Mouse (Mus musculus) myocyte (in vitro differentiated cells): Measurements from ENCODE around the gene Il4i1. TPM values are rescaled to one million over a fixed set of nuclear protein-coding genes. Genes with fewer than 3 reads are reported as not detected.

Experiments
- H3K27me3 ChIP-seq: one replicate; pipeline ENCODE4 v1.6.1; 2011; ENCODE audit not compliant: control insufficient read depth, insufficient read depth, insufficient read length
- H3K36me3 ChIP-seq: one replicate; pipeline ENCODE4 v1.6.1; 2011; ENCODE audit not compliant: control insufficient read depth, insufficient read depth
- H3K4me2 ChIP-seq: one replicate; pipeline ENCODE4 v1.6.1; 2011; ENCODE audit warnings: low read depth, control low read depth
- H3K4me3 ChIP-seq: one replicate; pipeline ENCODE4 v1.5.1; 2011; ENCODE audit warnings: mild to moderate bottlenecking, control low read depth, moderate library complexity
- H3K79me2 ChIP-seq: one replicate; pipeline ENCODE4 v1.6.1; 2011; ENCODE audit not compliant: control insufficient read depth, insufficient read depth
- H3ac ChIP-seq: one replicate; pipeline ENCODE4 v1.6.1; 2011; ENCODE audit not compliant: control insufficient read depth, insufficient read length
- CEBPB ChIP-seq: IDR thresholded peaks from 2 replicates; pipeline ENCODE4 v1.6.1; 2011; ENCODE audit warnings: mild to moderate bottlenecking, moderate library complexity; ENCODE audit not compliant: poor library complexity, insufficient read depth, severe bottlenecking
- E2F4 ChIP-seq: IDR thresholded peaks from one replicate; pipeline ENCODE4 v1.6.1; 2011; ENCODE audit warnings: mild to moderate bottlenecking, control low read depth, moderate library complexity; ENCODE audit not compliant: insufficient read depth
- MAX ChIP-seq: IDR thresholded peaks from one replicate; pipeline ENCODE4 v1.6.1; 2011; ENCODE audit warnings: low read depth, mild to moderate bottlenecking, control low read depth
- MYOD1 ChIP-seq, 3 experiments: IDR thresholded peaks; one replicate each; pipeline ENCODE4 v1.6.1; 2011; ENCODE audit warnings: control low read depth in 2 of 3, low read depth in 2 of 3, mild to moderate bottlenecking in 2 of 3, moderate library complexity in 1 of 3; ENCODE audit not compliant: insufficient read length in 2 of 3, control insufficient read depth in 1 of 3
- MYOG ChIP-seq, 3 experiments: IDR thresholded peaks; one replicate each; pipeline ENCODE4 v1.6.1; 2011; ENCODE audit warnings: control low read depth in 2 of 3, low read depth in 2 of 3, mild to moderate bottlenecking in 2 of 3; ENCODE audit not compliant: insufficient read length in 2 of 3, control insufficient read depth in 1 of 3, insufficient read depth in 1 of 3
- POLR2A ChIP-seq: IDR thresholded peaks from one replicate; pipeline ENCODE4 v1.6.1; 2011; ENCODE audit warnings: low read depth, mild to moderate bottlenecking, control low read depth, moderate library complexity; ENCODE audit not compliant: insufficient read length
- POLR2AphosphoS2 ChIP-seq: IDR thresholded peaks from one replicate; pipeline ENCODE4 v1.6.1; 2011; ENCODE audit warnings: low read depth, control low read depth; ENCODE audit not compliant: insufficient read length
- REST ChIP-seq: IDR thresholded peaks from one replicate; pipeline ENCODE4 v1.6.1; 2011; ENCODE audit warnings: mild to moderate bottlenecking, control low read depth, moderate library complexity; ENCODE audit not compliant: insufficient read depth, insufficient read length
- SRF ChIP-seq: IDR thresholded peaks from one replicate; pipeline ENCODE4 v1.6.1; 2011; ENCODE audit warnings: low read depth; ENCODE audit not compliant: control insufficient read depth, insufficient read length
- TCF12 ChIP-seq: IDR thresholded peaks from one replicate; pipeline ENCODE4 v1.6.1; 2011; ENCODE audit warnings: mild to moderate bottlenecking, control low read depth; ENCODE audit not compliant: poor library complexity, insufficient read depth, severe bottlenecking
- TCF3 ChIP-seq: IDR thresholded peaks from one replicate; pipeline ENCODE4 v1.6.1; 2011; ENCODE audit warnings: low read depth, control low read depth; ENCODE audit not compliant: insufficient read length
- USF1 ChIP-seq: IDR thresholded peaks from one replicate; pipeline ENCODE4 v1.6.1; 2011; ENCODE audit warnings: low read depth, mild to moderate bottlenecking, control low read depth, moderate library complexity
- polyA plus RNA-seq: library from polyadenylated mRNA; unstranded; fragments of >200 nt; fragmentation: generic; extraction: Trizol; gene quantifications from one replicate; pipeline ENCODE4 v1.2.1, GENCODE M21; 2012; ENCODE audit warnings: missing spikeins

Gene Il4i1
- polyA plus RNA-seq, 1 experiment: 1.9 TPM

- Histone ChIP-seq H3ac (no peak overlapping the region), H3K27me3 (no peaks in the 10 kb centered on the region), H3K36me3 (no peaks in the 10 kb centered on the region), H3K79me2 (peaks cover 27% of the 10 kb centered on the region), H3K4me2 (peak overlapping the region; percentile 77), H3K4me3 (peak overlapping the region; percentile 30)
- TF ChIP-seq SRF (no peak), POLR2A (no peak), E2F4 (no peak), TCF3 (no peak), MYOD1 (IDR thresholded peaks at IDR 0.05; ENCODE audit: control insufficient read depth in 1 of 3, insufficient read length in 2 of 3, low read depth in 2 of 3) (no peak), USF1 (no peak), CEBPB (no peak), REST (no peak), TCF12 (no peak), MAX (no peak), POLR2AphosphoS2 (no peak), MYOG (IDR thresholded peaks at IDR 0.05; ENCODE audit: control insufficient read depth in 1 of 3, insufficient read depth in 1 of 3, insufficient read length in 2 of 3, low read depth in 2 of 3) (no peak)
These were observed 38.8 kb downstream of the Il4i1 start for GRCm38 (mm10) chr7:44855036-44855435.

GRCm38 (mm10) chr7:44856265-44856916 lies 40.2 kb downstream of the Il4i1 start:
- no peak overlapping the region for H3ac ChIP-seq
- peaks cover 15% of the 10 kb centered on the region for H3K79me2 ChIP-seq
- TF ChIP-seq POLR2AphosphoS2: peak; percentile 21
- TF ChIP-seq SRF: no peak
- 0 out of 2 replicates have a peak, but pooled peaks have one; percentile 2 for TF ChIP-seq CEBPB
- H3K4me3 ChIP-seq: peak overlapping the region; percentile 64
- H3K4me2 ChIP-seq: peak overlapping the region; percentile 84
- H3K27me3 ChIP-seq: no peaks in the 10 kb centered on the region
- peaks cover 1% of the 10 kb centered on the region for H3K36me3 ChIP-seq

- H3K36me3 ChIP-seq: peaks cover 5% of the 10 kb centered on the region
- H3K27me3 ChIP-seq: no peaks in the 10 kb centered on the region
- peaks cover 8% of the 10 kb centered on the region for H3K79me2 ChIP-seq
- H3K4me3 ChIP-seq: peak within 1 kb of the TSS; percentile 64
- TF ChIP-seq POLR2A (peak; percentile 65), CEBPB (peak; percentile 44; the same call in 1 of the 2 replicates), POLR2AphosphoS2 (peak; percentile 74), TCF12 (no peak)
- H3ac ChIP-seq: peak within 1 kb of the TSS; percentile 53
- peak within 1 kb of the TSS; percentile 84 for H3K4me2 ChIP-seq
These were observed 40.9 kb downstream of the Il4i1 start, which contains the start of gene Pnkp for GRCm38 (mm10) chr7:44857042-44857552. TSS of gene Pnkp (plus strand) at chr7:44857139.

DNA sequence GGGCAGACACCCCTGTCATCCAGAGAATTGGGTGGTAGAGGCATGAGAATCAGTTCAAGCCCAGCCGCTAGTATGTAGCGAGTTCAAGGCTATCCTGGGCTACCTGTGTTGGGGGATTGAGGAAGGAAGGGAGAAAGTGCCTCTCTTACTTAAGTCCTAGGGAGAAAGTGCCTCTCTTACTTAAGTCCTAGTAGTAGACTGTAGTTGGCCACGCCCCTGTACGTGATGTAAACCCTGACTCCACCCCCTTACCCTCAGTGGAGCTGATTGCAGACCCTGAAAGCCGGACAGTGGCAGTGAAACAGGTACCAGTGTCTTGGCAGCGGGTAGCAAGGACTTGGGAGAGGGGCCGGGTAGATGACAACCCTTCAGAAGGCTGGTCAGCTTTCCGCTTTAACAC lies 41.7 kb downstream of the Il4i1 start:
- no peaks in the 10 kb centered on the region for H3K27me3 ChIP-seq
- TF ChIP-seq E2F4: no peak
- no peak for TF ChIP-seq TCF3
- peak; percentile 28 for TF ChIP-seq POLR2A

GRCm38 (mm10) chr7:44859896-44860295 lies 43.7 kb downstream of the Il4i1 start:
- Histone ChIP-seq H3K79me2 (peaks cover 17% of the 10 kb centered on the region), H3ac (no peak overlapping the region), H3K27me3 (no peaks in the 10 kb centered on the region), H3K36me3 (peaks cover 5% of the 10 kb centered on the region), H3K4me2 (no peak overlapping the region), H3K4me3 (no peak overlapping the region)
- TF ChIP-seq REST (no peak), TCF12 (no peak), E2F4 (no peak), USF1 (no peak), MAX (no peak), POLR2AphosphoS2 (no peak), MYOD1 (IDR thresholded peaks at IDR 0.05; ENCODE audit: control insufficient read depth in 1 of 3, insufficient read length in 2 of 3, low read depth in 2 of 3) (no peak), MYOG (IDR thresholded peaks at IDR 0.05; ENCODE audit: control insufficient read depth in 1 of 3, insufficient read depth in 1 of 3, insufficient read length in 2 of 3, low read depth in 2 of 3) (no peak), CEBPB (no peak), SRF (no peak), POLR2A (no peak), TCF3 (no peak)

More for the DNA sequence above, 41.7 kb downstream of the Il4i1 start:
- H3K79me2 ChIP-seq: peaks cover 5% of the 10 kb centered on the region
- H3K4me2 ChIP-seq: peak overlapping the region; percentile 84
- H3K36me3 ChIP-seq: peaks cover 5% of the 10 kb centered on the region
- peak overlapping the region; percentile 53 for H3ac ChIP-seq
- H3K4me3 ChIP-seq: peak overlapping the region; percentile 64
